Mouse (Mus musculus): Measurements from ENCODE around the gene Alg9. TPM values are rescaled to one million over a fixed set of nuclear protein-coding genes. Genes with fewer than 3 reads are reported as not detected.
A peak's percentile ranks its signal among the peaks of the same experiment; 100 is the strongest.

Gene Alg9
- total and polyA plus RNA-seq, 2 experiments, result 14.7 to 16.0 TPM

DNA sequence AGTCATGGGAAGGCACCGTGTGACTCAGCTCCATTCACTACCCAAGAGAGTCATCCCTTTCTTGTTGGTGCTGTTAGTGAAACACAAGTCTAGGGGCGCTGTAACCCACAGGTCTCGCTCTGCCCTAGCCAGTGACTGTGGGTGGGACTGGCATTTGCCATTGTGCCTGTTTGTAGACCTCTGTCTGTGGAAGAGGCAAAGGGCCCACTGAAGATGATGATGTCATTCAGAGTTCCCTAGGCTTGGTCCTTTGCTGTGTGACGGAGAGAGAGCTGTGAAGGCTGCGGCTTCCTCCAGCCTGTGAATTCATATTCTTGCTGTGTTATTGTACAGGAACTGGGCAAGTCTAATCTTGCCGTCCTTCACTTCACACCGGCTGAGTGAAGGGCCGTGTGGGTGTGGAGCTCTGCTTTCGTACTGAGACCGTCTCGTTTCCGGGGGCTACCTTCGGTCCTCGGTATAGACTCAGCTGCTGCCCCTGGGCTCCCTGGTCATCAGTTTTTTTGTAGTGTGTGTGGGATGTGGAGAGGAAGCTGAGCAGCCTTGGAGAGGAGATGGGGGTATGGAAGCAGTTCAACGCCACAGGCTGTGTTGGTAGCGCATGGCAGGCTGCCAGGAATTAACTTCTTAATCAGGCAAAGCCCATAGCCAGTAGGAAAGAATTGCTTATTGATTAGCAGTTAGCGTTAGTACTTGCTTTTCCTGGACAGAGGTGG lies 78.0 kb downstream of the Alg9 start:
- Histone ChIP-seq H3K27me3 (ENCODE audit: control insufficient read depth, insufficient read depth, low read length) (no peaks in the 10 kb centered on the region), H3K9ac (ENCODE audit: low read depth, low read length) (no peak overlapping the region), H3K27ac (replicated peaks; ENCODE audit: insufficient read depth, low read depth, low read length) (no peak overlapping the region), H3K36me3 (ENCODE audit: control insufficient read depth, insufficient read depth, low read length) (no peaks in the 10 kb centered on the region), H3K79me2 (ENCODE audit: control insufficient read depth, insufficient read depth, low read length) (peaks cover 5% of the 10 kb centered on the region; the same call in 1 of the 2 replicates), H3K4me3 (ENCODE audit: insufficient read depth, low read depth, low read length) (no peak overlapping the region), H3K4me1 (ENCODE audit: control insufficient read depth, insufficient read depth, low read length) (peaks cover 11% of the 10 kb centered on the region)
- TF ChIP-seq POLR2A (IDR thresholded peaks at IDR 0.05; ENCODE audit: extremely low read depth, insufficient read depth, low read length) (no peak), CTCF (IDR thresholded peaks at IDR 0.05; ENCODE audit: low read depth, low read length) (no peak)
- DNase-seq (ENCODE audit: extremely low read depth, low read depth, low spot score), result no peak
- WGBS, result 68% methylated on average over 17 of the region's 17 CpGs

DNA sequence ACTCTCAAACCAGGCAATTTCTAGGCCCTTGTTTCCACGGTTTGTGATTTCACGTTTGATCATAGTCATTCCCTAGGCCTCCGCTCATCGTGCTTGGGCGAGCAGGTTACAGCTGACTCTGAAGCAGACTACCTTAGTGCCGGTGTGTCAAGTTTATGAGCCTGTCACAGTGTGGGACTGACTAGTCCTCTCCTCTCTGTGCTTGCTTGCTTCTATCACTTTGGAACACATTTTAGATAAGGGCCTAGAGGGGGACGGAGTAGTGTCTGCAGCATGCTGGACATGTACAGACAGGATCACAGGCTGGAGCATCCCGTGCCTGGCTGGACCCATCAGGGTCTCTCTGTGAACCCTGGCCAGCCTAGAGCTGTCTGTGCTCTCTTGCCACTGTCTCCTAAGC lies 79.6 kb downstream of the Alg9 start:
- no peak overlapping the region for H3K27ac ChIP-seq (replicated peaks; ENCODE audit: insufficient read depth, low read depth, low read length)
- no peaks in the 10 kb centered on the region for H3K36me3 ChIP-seq (ENCODE audit: control insufficient read depth, insufficient read depth, low read length)
- no peak for DNase-seq (ENCODE audit: extremely low read depth, low read depth, low spot score)
- peaks cover 2% of the 10 kb centered on the region; the same call in 1 of the 2 replicates for H3K4me1 ChIP-seq (ENCODE audit: control insufficient read depth, insufficient read depth, low read length)
- TF ChIP-seq CTCF (IDR thresholded peaks at IDR 0.05; ENCODE audit: low read depth, low read length) (no peak), POLR2A (IDR thresholded peaks at IDR 0.05; ENCODE audit: extremely low read depth, insufficient read depth, low read length) (no peak)
- no peak overlapping the region for H3K4me3 ChIP-seq (ENCODE audit: insufficient read depth, low read depth, low read length)
- no peak overlapping the region for H3K9ac ChIP-seq (ENCODE audit: low read depth, low read length)
- 91% methylated on average over 8 of the region's 8 CpGs for WGBS
- no peaks in the 10 kb centered on the region for H3K27me3 ChIP-seq (ENCODE audit: control insufficient read depth, insufficient read depth, low read length)
- H3K79me2 ChIP-seq (ENCODE audit: control insufficient read depth, insufficient read depth, low read length), result peaks cover 5% of the 10 kb centered on the region; the same call in 1 of the 2 replicates

DNA sequence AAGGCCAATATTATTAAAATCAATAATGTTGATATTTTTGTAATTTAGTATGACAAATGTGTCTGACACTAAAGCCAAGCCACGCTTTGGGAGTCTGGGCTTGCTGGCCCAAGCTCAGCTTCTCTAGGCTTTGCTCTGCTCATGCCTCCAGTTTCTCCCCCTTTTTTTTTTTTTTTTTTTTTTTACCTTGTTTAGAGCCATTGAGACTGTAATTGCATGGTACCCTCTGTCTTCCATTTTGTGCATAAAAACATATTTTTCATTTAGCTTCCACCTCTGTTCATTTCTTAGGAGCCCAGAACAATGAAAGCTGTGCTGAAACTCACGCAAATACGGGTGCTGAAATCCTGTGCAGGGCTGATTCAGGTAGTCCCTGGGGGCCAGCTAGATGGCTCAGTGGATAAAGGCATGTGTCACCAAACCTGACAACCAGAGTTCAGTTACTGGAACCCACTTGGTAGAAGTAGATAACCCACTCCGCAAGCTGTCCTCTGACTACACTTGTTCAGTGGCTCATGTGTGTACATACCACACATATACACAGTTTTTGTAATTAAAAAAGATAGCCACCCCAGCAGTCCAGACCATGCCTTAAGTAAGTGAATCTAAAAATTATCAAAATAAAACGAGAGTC lies 80.4 kb downstream of the Alg9 start:
- Histone ChIP-seq H3K27ac (replicated peaks; ENCODE audit: insufficient read depth, low read depth, low read length) (no peak overlapping the region), H3K4me3 (ENCODE audit: insufficient read depth, low read depth, low read length) (no peak overlapping the region), H3K4me1 (ENCODE audit: control insufficient read depth, insufficient read depth, low read length) (no peaks in the 10 kb centered on the region)

DNA sequence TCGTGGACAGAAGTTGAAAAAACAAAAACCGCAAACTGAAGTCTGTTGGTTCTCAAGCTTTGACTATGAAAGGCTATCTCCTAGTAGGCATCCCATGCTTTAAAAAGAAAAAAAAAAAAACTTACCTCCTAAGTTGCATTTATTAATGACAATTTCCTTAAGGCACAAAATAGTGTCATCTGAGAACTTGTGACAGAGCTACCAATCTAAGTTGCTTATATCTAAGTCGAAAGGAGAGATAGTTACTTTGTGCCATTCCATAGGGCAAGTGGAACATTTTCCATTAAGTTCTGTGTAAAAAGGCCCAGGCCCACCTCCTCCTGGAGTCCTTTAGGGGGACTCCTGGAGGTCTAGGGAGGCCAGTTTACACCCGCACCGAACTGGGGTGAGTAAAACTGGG lies 81.0 kb downstream of the Alg9 start:
- WGBS, result 90% methylated on average over 5 of the region's 5 CpGs
- TF ChIP-seq CTCF (IDR thresholded peaks at IDR 0.05; ENCODE audit: low read depth, low read length) (no peak), POLR2A (IDR thresholded peaks at IDR 0.05; ENCODE audit: extremely low read depth, insufficient read depth, low read length) (no peak)
- no peaks in the 10 kb centered on the region for H3K27me3 ChIP-seq (ENCODE audit: control insufficient read depth, insufficient read depth, low read length)
- no peak overlapping the region for H3K9ac ChIP-seq (ENCODE audit: low read depth, low read length)
- no peak for DNase-seq (ENCODE audit: extremely low read depth, low read depth, low spot score)
- H3K4me1 ChIP-seq (ENCODE audit: control insufficient read depth, insufficient read depth, low read length), result no peaks in the 10 kb centered on the region
- peaks cover 5% of the 10 kb centered on the region; the same call in 1 of the 2 replicates for H3K79me2 ChIP-seq (ENCODE audit: control insufficient read depth, insufficient read depth, low read length)
- H3K36me3 ChIP-seq (ENCODE audit: control insufficient read depth, insufficient read depth, low read length), result peaks cover 3% of the 10 kb centered on the region
- 0 out of 2 replicates have a peak overlapping the region, but pooled peaks have one; percentile 27 for H3K27ac ChIP-seq (replicated peaks; ENCODE audit: insufficient read depth, low read depth, low read length)
- H3K4me3 ChIP-seq (ENCODE audit: insufficient read depth, low read depth, low read length), result no peak overlapping the region

More for the DNA sequence above, 80.4 kb downstream of the Alg9 start:
- Histone ChIP-seq H3K79me2 (ENCODE audit: control insufficient read depth, insufficient read depth, low read length) (peaks cover 5% of the 10 kb centered on the region; the same call in 1 of the 2 replicates), H3K9ac (ENCODE audit: low read depth, low read length) (no peak overlapping the region), H3K27me3 (ENCODE audit: control insufficient read depth, insufficient read depth, low read length) (no peaks in the 10 kb centered on the region), H3K36me3 (ENCODE audit: control insufficient read depth, insufficient read depth, low read length) (peaks cover 3% of the 10 kb centered on the region; the same call in 1 of the 2 replicates)
- 96% methylated on average over 5 of the region's 5 CpGs for WGBS
- DNase-seq (ENCODE audit: extremely low read depth, low read depth, low spot score), result no peak
- TF ChIP-seq POLR2A (IDR thresholded peaks at IDR 0.05; ENCODE audit: extremely low read depth, insufficient read depth, low read length) (no peak), CTCF (IDR thresholded peaks at IDR 0.05; ENCODE audit: low read depth, low read length) (no peak)

DNA sequence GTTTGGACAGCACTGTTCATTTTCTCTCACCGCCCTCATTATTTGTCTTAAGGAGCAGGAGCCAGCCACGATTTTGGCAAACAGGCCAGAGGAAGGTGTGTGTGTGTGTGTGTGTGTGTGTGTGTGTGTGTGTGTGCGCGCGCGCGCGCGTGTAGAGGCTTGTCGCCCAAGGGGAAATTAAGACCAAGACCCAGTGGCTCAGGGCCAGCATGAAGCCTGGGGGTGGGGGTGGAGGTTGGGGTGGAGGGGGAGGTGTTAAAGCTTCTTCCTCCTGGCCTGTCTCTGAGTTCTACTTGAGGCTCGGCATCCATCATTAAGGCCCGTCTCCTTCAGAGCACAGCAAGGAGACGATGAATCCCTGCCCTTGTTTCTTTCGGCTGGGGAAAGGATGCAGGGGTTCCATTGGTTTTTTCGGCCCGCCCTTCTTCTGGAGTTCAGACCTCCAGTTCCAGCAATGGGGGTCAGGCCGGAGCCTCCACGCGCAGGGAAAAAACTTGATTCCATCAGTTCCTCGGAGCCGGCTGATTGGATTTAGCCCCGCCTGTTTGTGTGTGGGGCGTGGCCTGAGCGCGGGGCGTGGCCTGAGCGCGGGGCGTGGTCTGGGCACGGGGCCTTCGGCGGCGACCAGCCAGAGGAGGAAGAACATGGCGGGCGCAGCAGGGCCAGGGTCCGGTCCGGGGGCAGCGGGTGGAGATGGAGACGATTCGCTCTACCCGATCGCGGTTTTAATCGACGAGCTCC lies 81.7 kb downstream of the Alg9 start:
- Histone ChIP-seq H3K27me3 (ENCODE audit: control insufficient read depth, insufficient read depth, low read length) (no peaks in the 10 kb centered on the region), H3K4me3 (ENCODE audit: insufficient read depth, low read depth, low read length) (peak overlapping the region; percentile 88), H3K27ac (replicated peaks; ENCODE audit: insufficient read depth, low read depth, low read length) (no peak overlapping the region; the same call in 1 of the 2 replicates), H3K9ac (ENCODE audit: low read depth, low read length) (peak overlapping the region; percentile 77), H3K4me1 (ENCODE audit: control insufficient read depth, insufficient read depth, low read length) (no peaks in the 10 kb centered on the region), H3K36me3 (ENCODE audit: control insufficient read depth, insufficient read depth, low read length) (peaks cover 3% of the 10 kb centered on the region), H3K79me2 (ENCODE audit: control insufficient read depth, insufficient read depth, low read length) (peaks cover 5% of the 10 kb centered on the region; the same call in 1 of the 2 replicates)
- WGBS, result 7% methylated on average over 45 of the region's 45 CpGs
- peak; percentile 59 for DNase-seq (ENCODE audit: extremely low read depth, low read depth, low spot score)
- TF ChIP-seq POLR2A (IDR thresholded peaks at IDR 0.05; ENCODE audit: extremely low read depth, insufficient read depth, low read length) (peak; percentile 57; the same call in 1 of the 2 replicates), CTCF (IDR thresholded peaks at IDR 0.05; ENCODE audit: low read depth, low read length) (no peak)

All from liver, adult 2 months (tissue).